Mouse (Mus musculus): ENCODE measurements around the gene Card9.

DNA sequence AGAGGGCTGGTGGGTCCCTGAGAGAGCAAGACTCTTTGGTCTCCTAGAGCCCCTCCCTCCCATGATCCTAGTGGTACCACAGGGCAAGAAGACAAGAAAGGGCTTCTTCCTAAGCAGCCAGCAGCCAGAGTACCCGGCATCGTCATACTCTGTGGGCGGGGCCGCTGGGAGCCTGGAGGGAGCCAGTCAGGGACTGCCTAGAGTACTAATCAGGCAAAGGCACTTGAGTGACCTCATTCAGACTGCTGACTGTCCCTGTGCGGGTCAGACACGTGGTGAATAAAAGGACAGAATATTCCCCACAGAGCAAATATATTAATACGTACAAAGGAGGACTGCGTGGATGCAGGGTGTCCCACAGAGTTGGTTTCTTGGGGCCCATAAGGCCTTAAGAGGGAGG is 31.3 kb downstream of the Card9 start:
- TF ChIP-seq CTCF (IDR thresholded peaks at IDR 0.05; ENCODE audit: control insufficient read depth, insufficient read depth, low read length), result no peak
- no peak for TF ChIP-seq POLR2A (IDR thresholded peaks at IDR 0.05; ENCODE audit: borderline replicate concordance, control insufficient read depth, low read depth, low read length)
